Mouse (Mus musculus): Measurements from ENCODE around the gene Ptf1a.

Gene Ptf1a

GRCm38 (mm10) chr2:19452531-19453055 lies 7.1 kb downstream of the Ptf1a start:
- DNase-seq (ENCODE audit: low read depth, low spot score) = no peak

- DNase-seq (ENCODE audit: low read depth, low spot score) = no peak
Observed at GRCm38 (mm10) chr2:19455228-19455627, 9.8 kb downstream of the Ptf1a start.

- no peak for DNase-seq (ENCODE audit: low read depth, low spot score)
Observed at GRCm38 (mm10) chr2:19455857-19456482, 10.5 kb downstream of the Ptf1a start.

GRCm38 (mm10) chr2:19458785-19459184 lies 13.3 kb downstream of the Ptf1a start:
- no peak for DNase-seq (ENCODE audit: low read depth, low spot score)

GRCm38 (mm10) chr2:19461940-19462339 lies 16.5 kb downstream of the Ptf1a start:
- DNase-seq (ENCODE audit: low read depth, low spot score) = no peak

- no peak for DNase-seq (ENCODE audit: low read depth, low spot score)
Observed at GRCm38 (mm10) chr2:19490262-19490661, 44.8 kb downstream of the Ptf1a start.

Data from c-Kit-negative CD71-positive TER-119-positive erythroid progenitor cells, embryonic 14.5 days (primary cell).